Mouse (Mus musculus) layer of hippocampus, postnatal 25 days (tissue): ENCODE measurements around the gene Nkx1-2. TPM values are rescaled to one million over a fixed set of nuclear protein-coding genes. Genes with fewer than 3 reads are reported as not detected.

Source experiments
- DNase-seq, 2 experiments: peaks; one replicate each; pipeline ENCODE4 v3.0.0; 2022; ENCODE audit warnings: mixed read lengths in 2 of 2, low spot score in 1 of 2; ENCODE audit errors: extremely low spot score in 1 of 2
- total RNA-seq, 2 experiments: library from RNA; stranded (reverse); gene quantifications; 2 replicates each; pipeline ENCODE4 v1.2.3; 2021

Gene Nkx1-2
- total RNA-seq, 2 experiments from 2014 or later = 0.12 TPM; not detected in 1

DNA sequence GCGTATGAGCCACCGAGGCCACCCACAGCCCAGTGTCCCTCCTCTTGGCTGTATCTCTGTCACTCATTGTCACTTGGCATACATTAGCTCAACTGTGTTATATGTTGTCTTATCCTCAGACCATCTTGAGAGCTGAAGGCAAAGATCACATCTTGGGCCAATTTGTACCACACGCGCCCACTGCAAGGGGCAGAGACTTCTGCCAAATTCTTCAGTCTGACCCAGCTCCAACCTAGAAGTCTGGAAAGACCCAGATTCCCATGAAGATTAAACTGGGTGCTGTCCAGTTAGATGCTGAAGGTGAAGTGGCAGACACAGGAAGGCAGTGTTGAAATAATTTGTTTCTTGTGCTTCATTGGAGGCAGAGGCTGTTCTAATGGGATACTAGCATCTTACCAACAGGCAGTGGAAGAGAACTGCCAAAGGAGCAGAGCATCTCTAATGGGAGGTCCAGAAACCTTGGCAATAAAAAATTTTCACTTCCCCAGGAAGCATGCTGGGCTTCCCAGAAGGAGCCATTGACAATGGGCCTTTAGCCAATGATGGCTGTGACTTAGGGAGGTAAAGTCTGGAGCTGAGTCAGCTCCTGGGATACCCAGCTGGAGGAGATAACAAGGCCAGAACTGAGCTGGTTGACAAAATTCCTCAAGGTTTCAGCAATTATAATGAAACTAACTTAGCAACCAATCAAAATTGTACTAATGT is 9.0 kb upstream of the Nkx1-2 start:
- DNase-seq = no peak

DNA sequence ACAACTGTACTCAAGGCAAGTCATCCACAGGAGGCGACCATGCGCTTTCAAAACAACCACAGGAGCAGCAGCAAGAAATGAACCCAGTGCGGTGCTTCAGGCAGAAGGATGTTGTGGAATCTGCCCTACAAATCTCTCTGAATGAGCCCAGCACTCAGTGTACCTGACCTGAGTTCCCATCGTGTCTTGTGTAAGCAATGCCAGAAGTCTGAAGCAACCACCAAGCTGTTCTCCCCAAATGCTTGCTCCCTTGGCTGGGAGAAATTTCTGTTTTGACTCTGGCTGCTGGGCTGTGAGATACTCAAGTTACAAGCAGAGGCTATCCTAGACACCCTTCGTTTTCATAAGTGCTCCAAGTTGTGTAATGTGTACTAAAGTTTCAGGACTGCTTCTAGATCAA is 6.3 kb upstream of the Nkx1-2 start:
- DNase-seq = no peak

DNA sequence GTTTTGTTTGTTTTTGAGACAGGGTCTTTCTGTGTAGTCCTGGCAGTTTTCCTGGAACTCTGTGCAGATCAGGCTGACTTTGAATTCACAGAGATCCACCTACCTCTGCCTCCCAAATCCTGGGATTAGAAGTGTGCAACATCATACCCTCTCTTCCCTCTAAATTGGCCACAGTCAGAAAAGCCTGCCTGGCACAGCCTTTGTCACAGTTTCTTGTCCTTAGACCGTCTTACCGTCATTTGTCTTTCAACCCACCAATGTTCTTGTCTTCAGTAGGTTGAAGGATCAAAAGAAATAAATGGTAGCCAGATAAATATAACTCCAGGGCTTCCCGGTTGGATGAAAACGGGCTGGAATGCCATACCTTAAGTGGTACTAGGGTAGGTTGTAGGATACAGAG is 5.3 kb upstream of the Nkx1-2 start:
- no peak for DNase-seq

DNA sequence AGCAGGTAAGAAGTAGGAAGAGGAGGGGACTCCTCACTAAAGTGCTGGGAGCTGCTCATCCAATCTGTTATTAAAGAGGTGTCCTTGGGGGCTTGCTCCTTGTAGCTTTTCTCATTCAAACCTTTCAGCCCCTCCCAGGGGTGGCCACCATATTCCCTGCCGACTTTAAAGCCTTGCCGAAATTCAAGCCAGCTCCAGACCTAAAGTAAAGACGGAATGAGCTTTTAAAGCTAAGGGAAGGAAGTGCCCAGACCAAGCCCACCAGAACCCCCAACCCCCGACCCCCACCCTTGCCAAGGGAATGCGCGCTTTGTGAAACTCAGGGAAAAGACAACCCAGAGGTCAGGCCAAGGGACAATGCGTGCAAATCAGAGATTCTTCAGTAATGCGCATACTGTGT is 1.5 kb upstream of the Nkx1-2 start:
- DNase-seq = no peak

DNA sequence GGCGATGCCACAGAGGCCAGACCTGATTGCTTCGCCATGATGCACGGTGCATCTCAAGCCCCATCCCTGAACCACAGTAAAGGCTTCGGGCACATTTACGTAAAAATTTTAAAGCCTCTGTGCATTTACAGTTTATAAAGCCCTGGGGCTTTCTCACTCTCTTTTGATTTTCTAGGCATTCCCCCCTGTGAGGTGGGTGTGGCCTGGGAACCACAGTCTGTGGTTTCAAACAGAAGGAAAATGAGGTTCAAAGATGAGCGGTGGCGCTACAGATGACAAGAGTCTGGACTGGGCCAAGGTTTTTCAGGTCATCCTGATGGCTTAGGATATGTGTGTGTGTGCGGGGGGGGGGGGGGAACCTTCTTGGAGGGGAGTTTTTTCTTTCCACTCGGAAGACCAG is 589 bp upstream of the Nkx1-2 start:
- DNase-seq = no peak

DNA sequence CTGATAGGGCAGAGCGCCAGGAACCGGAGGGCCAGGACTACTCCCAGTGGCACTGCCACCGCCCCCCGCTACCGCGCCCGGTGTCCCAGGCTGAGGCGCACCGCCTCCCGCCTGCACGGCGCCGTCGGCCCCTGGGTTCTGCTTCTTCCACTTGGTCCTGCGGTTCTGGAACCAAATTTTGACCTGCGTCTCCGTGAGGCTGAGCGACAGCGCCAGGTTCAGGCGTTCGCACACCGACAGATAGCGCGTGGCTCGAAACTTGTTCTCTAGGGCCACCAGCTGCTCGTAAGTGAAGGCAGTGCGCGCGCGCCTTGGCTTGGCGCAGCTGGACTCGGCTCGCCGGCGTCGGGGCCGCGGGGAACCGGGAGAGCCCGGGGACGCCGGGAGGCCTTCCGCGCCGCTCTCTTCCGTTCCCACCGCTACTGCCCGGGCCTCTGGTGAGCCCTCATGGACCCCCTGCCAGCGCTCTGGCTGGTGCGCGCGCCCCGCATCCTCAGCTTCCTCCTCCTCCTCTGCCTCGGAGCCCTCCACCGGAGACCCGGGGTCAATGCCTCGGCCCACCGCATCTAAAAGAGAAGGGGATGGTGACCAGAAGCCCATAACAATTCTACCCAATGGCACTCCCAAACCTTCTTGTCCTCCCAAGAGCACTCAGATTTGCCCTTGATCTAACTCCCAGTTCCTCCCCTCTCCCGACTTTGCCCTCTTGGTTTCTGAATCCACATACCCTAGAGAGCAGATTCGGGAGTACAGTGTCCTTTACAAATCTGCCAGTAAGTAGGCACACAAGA is 2.0 kb downstream of the Nkx1-2 start:
- no peak for DNase-seq

DNA sequence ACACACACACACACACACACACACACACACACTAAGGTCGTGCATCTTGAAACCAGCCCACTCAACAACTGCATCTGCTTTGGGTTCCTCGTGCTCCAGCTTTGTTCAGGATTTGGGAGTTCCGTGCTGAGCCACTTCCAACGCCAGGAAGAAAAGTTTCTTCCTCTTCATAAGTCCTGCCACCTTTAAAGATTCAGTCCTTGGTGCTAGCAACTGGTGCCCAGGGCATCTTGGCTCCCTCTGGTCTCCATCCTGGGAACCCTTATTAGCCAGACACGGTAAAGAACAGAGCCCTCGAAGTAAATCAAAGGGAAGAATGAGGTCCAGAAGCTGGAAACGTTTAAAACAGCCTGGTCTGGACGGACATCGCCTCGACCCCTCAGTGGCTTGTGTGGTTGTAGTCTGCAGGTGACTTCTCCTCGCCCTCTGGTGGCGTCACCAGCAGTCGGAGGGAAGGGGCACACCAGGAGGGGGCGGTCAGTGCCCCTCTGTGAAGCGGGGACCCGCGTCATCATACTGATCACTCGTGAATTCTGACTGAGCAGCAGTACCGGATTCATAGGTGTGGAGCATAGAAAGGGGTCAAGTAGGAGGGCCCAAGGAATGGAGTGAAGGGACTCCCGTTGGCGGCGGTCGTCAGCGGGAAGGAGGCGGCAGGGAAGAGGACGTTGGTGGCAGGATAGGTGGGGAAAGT is 2.7 kb downstream of the Nkx1-2 start:
- no peak for DNase-seq

DNA sequence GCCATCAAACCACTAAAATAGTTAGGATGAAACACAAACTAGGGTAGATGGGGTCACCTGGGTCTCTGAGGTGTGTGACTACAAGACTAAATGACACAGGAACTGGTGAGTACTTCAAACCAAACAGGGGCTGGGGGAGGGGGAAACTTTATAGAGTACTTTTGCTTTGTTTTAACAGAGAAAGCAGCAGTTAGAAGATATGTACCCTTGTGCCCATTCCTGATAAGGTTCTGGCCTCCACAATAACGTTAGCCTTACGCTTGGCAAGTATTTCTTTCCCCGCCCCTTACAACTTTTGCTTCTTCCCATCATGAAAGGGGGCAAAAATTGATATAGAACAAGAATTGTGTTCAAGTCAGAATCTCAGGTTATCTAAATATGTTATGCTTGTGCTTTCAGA is 3.6 kb downstream of the Nkx1-2 start:
- DNase-seq = no peak

DNA sequence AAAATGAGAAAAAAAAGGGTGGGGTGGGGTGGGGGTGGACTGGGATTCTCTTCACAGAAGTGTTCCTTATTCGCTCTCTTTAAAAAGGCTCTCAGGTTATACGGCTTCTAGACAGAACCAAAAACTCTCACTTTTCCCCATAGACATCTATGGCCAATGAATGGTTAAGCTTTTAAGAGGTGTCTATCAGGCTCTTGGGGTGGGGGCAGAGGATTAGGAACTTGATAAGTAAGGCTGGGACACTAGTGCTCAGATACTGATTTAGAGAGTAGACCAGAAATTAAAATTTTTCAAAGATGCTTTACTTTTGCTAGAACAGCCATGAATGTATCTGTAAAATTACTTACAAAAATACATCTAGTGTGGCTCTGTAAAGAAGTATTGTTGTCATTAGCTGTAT is 5.1 kb downstream of the Nkx1-2 start:
- no peak for DNase-seq

DNA sequence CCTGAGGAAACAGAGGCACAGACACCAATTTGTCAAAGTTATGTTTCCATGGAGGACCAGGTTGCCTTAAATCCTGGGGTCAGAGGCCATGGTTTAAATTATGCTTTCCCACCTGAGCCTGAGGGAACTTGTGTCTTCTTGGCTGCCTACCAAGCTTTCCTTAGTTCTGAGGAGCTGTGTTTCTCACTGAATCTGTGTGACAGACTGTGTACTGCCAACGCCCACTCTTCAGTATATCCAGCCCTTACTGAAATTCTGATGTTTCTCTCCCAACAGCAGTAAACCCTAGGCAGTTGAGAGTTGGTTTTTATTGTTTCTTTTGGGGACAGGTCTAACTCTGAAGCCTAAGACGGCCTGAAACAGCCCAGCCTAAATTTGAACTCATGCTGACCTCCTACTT is 5.7 kb downstream of the Nkx1-2 start:
- DNase-seq = no peak

DNA sequence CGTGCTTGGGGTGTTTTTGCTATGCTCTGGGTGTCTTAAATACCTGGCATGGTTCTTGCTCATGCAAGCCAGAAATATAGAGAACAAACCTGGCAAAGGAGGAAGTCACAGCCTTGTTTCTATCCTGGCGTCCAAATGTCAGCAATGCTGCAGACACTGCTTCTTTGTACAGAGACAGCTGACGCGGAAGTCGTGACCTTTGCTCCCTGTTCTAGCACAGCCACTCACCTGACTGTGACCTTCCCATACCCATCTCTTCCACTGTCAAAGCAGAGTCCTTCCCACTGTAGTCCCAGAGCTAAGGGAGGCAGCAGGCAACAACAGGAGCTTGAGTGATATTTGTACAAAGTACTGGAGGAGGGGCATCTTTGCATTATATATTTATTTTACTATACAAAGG is 9.8 kb downstream of the Nkx1-2 start:
- DNase-seq = no peak

DNA sequence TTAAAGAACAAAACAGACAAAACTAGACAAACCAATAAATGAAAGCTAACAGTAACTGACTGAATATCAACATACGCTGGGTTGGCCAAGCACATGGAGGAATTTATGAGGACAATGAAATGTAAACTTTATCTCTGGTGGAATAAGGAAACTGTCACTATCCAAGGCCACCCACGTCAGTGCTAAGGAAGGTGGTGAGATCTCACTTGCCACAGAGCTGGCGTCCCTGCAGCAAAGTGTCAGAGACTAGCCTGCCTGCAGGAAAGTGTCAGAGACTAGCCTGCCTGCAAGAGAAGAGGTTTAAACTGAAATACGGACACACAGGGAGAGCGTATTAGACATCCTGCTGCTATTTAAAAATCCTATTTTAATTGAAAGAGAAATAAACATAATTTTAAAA is 12.3 kb downstream of the Nkx1-2 start:
- no peak for DNase-seq

DNA sequence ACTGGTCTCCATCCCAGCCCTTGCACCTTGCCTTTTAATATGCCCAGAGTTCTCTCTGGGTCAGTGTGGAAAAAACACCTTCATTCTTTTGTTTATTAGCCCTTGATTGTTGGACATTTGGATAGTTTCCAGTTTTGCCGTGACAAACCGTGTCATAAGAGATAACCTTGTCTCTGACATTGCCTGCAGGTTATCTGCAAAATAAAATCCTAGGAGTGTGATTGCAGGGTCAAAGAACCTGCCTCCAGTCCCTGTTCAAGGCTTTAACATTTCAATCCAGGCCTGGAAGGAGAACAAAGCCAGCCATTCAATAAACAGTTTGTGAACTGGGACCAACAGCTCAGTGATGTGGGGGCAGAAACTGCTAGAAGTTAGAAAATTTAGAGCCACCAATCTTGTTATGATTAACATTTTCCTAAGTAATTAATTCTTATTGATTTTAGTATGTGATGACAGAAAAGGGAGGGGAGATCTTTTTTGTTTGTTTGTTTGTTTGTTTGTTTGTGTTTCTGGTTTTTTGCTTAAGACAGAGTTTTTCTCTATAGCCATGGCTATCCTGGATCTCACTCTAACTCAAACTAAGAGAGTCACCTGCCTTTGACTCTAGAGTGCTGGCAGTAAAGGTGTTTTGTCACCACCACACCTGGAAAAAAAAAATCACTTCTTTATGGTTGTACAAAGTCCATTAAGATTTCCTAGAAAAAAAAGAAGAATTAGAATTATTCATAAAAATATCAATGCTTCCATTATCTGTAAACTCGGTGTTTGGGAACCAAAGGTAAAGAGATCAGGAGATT is 13.5 kb downstream of the Nkx1-2 start:
- no peak for DNase-seq

DNA sequence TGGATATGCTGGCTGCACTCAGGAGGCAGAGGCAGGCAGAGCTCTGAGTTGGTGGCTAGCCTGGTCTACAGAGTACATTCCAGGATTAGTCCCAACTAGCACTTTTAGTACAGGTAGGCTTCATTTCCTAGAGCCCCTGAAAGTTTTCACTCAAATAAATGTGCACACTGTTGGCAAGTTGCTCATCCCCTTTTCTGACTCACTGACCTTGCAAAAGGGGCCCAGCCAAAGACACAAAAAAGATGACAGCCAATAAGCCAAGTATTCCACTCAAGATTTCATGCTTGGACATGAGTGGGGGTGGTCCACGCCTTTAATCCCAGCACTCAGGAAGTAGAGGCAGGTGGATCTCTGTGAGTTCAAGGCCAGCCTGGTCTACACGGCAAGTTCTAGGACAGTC is 18.0 kb downstream of the Nkx1-2 start:
- DNase-seq = no peak

DNA sequence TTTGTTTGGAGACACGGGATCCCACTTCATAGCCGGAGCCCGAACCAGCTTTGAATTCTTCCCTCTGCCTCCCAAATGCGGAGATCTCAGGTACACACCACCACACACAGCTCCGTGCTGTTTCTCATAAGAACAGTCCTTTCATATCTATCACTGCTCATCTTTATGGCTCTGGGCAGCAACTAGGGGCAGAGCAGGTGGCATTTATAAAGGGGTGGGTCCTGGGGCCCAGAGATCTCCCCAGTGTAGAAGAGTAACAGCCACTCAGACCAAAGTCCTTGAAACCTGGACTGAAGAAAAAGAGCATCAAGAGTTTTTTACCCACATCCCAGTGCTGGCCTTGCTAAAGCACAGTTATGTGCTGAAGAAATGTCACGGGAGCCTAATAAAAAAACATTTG is 18.9 kb downstream of the Nkx1-2 start:
- DNase-seq = no peak

DNA sequence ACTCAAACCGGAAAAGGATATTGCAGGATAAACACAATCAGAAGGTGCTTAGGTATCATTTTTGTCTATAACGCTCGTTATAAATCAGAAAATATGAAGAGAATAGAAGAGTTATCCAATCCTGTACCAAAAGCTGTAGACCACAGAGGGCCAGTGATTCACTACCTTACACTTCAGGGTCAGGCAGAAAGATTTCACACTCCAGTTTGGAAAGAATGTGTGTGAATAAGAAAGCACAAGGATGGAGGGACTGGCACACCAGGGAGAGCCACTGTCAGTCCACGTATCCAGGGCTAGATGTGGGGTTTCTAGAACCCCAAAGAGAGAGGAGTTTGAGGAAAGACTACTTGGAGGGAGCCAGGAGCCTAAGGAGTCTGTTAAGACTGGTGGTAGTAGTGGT is 22.5 kb downstream of the Nkx1-2 start:
- no peak for DNase-seq

DNA sequence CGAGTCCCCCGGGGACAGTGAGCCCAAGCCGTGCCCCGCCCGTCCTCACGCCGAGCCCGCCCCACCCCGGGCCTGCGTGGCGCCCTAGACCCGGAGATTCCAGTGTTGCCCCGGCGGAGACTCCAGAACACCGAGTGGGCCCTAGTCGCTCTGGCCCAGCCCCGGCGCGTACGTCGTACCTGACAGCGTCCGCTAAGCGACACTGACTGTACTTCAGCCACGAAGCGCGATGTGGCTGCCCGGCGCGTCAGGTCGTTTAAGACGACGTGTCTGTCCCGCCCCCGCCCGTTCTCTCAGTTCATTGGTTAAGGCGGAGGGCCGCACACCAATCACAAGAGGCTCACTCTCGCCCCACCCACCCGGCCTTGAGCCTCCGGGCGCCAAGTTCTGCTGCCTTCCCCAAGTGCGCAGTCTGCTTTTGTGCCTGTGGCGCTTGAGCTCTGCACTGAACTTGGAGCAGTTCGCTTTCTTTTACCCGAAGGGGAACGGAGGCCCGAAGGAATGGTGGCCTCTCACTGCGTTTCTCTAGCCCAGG is 23.3 kb downstream of the Nkx1-2 start, which contains the start of gene Oat:
Oat (minus strand) TSS at position 283 of the 535 bp plus-strand sequence.
- DNase-seq = peak; percentile 75 to 81

DNA sequence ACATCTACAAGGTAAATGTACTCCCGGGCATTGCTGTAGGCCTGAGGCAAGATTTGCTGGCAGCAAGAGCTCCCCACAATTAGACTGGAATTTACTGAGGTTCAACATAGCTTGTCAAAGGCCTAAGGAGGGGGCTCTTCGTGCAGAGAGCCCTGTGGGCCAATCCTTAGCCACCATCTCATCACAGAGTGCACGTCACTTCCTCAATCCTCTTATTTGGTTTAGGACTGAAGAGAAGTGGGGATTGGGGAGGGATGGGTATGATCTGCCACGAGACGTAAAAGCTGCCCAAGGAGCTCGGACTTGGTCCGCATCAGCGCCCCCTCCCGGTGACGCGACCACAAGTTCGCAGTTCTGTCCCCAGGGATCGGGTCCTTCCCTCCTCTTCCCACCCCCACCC is 23.8 kb downstream of the Nkx1-2 start:
- DNase-seq = peak in 1 of 2 experiments; percentile 78

DNA sequence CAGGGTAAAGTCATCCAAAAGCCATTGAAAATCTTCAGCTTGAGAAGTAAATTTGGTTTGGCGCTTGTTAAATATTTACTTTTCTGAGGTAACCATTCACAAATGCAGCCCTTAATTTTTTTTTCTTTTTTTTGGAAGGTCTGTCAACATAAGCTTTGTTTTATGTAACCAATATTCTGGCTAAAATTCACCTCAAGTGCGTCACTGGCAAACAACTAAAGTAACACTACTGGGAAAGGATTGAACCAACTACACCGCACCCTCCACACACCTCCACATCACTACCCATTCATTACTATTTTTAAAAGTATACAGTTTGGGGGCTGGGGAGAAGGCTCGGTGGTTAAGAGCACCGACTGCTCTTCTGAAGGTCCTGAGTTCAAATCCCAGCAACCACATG is 24.8 kb downstream of the Nkx1-2 start:
- no peak for DNase-seq

DNA sequence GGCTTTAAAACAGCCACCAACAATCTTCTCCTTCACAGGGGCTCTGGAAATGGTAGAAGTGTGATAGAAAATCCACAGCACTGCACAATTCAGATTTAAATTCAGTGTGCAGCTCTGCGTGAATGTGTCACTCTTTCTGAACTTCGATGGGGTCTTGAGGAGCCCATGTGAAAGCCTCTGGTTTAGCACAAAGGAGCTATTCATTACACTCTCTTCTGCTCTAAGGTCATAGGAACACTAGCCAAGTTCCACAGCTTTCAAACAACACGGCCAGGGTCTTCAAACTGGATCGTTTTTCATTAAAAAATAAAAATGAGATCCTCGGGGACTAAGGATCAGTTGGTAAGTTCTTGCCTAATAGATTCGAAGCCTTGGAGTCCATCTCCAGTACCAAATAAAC is 26.2 kb downstream of the Nkx1-2 start:
- DNase-seq = no peak
